In the genomic region with DNA sequence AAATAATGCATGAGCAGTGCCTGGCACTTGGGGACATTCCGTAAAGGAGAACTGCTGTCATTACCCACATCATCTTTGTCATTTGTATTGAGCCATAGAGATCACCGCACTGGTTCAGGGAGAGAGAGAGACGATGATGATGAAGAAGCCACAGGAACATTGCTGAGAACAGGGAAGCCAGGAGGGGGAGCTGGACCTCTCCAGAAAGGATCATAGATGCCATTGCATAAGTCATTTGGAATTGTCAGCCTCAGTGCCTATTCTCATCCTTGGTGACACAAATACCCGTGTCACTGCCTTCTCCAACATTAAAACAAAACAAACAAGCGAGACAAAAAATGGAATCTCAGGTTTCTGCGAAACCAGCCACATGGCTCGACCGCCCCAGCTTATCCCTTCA, we compare ENCODE assay signal across 12 mouse cellular contexts. TPM values are rescaled to one million over a fixed set of nuclear protein-coding genes. Genes with fewer than 3 reads are reported as not detected.
DNase-seq lines count a peak whose midpoint lies in the region; ATAC-seq and TF ChIP-seq lines count a peak whose summit lies in the region.
"Had no signal": no experiment of that assay in that cellular context is flagged by ENCODE, and none has a peak within 500 bp of the region (broad histone marks: within the 10 kb centered on the region; RNA-seq: fewer than 3 reads in every experiment).

No protein-coding gene starts in this region.

- H3K27me3 ChIP-seq in intestine, embryonic 15.5 days (replicated peaks) = no peaks in the 10 kb centered on the region
- H3K27me3 ChIP-seq: liver, embryonic 15.5 days had no signal

- H3K27ac ChIP-seq in layer of hippocampus, adult 2 months = 0 out of 2 replicates have a peak overlapping the region, but pooled peaks have one; percentile 7
- H3K27ac ChIP-seq in intestine, embryonic 15.5 days = no peak overlapping the region
- H3K27ac ChIP-seq: embryonic facial prominence, embryonic 10.5 days; liver, embryonic 15.5 days had no signal

- 83% methylated on average over 8 of the region's 8 CpGs for WGBS in intestine, embryonic 15.5 days

- TF ChIP-seq POLR2A in brain, embryonic 14.5 days (IDR thresholded peaks at IDR 0.05; ENCODE audit: borderline replicate concordance, extremely low read depth, insufficient read depth, insufficient read length, poor library complexity, severe bottlenecking) = no peak

- DNase-seq in frontal cortex, adult 2 months (ENCODE audit: extremely low spot score in 1 of 2, low spot score in 1 of 2) = no peak
- DNase-seq in layer of hippocampus, adult 2 months (ENCODE audit: low spot score in 2 of 2) = peak in 1 of 2 experiments; percentile 37
- DNase-seq in layer of hippocampus, adult 11-12 months (ENCODE audit: low spot score) = no peak
- DNase-seq in brain, embryonic 14.5 days (ENCODE audit: low read depth) = no peak
- DNase-seq in lung, postnatal 10 days = peak; percentile 53
- no peak for DNase-seq in thymus, postnatal 10 days (ENCODE audit: low spot score in 2 of 2)
- DNase-seq: B cell, adult 2 months; right cerebral cortex, adult 18-20 months had no signal

- no peak overlapping the region for H3K4me3 ChIP-seq in layer of hippocampus, adult 2 months
- no peak overlapping the region for H3K4me3 ChIP-seq in intestine, embryonic 15.5 days (replicated peaks)
- H3K4me3 ChIP-seq: embryonic facial prominence, embryonic 10.5 days; liver, embryonic 15.5 days had no signal

- no peak overlapping the region for H3K4me2 ChIP-seq in intestine, embryonic 15.5 days (replicated peaks)
- H3K4me2 ChIP-seq: liver, embryonic 15.5 days had no signal

- ATAC-seq in frontal cortex, adult (ENCODE audit: low TSS enrichment) = peak; percentile 64; the same call in 1 of the 2 replicates
- no peak for ATAC-seq in intestine, embryonic 15.5 days

- H3K9me3 ChIP-seq in intestine, embryonic 15.5 days = no peaks in the 10 kb centered on the region
- H3K9me3 ChIP-seq: embryonic facial prominence, embryonic 10.5 days; liver, embryonic 15.5 days had no signal

- peak; percentile 72 for TF ChIP-seq CTCF in layer of hippocampus, adult 2 months (conservative IDR thresholded peaks at IDR 0.05)
- TF ChIP-seq CTCF in brain, embryonic 14.5 days (IDR thresholded peaks at IDR 0.05; ENCODE audit: borderline replicate concordance, extremely low read depth, insufficient read depth, insufficient read length) = peak; percentile 4; the same call in 1 of the 2 replicates

- no peaks in the 10 kb centered on the region for H3K36me3 ChIP-seq in intestine, embryonic 15.5 days
- H3K36me3 ChIP-seq: embryonic facial prominence, embryonic 10.5 days; liver, embryonic 15.5 days had no signal

- H3K4me1 ChIP-seq in intestine, embryonic 15.5 days (replicated peaks) = no peaks in the 10 kb centered on the region
- H3K4me1 ChIP-seq: liver, embryonic 15.5 days had no signal

- H3K9ac ChIP-seq in intestine, embryonic 15.5 days = no peak overlapping the region
- H3K9ac ChIP-seq: liver, embryonic 15.5 days had no signal

RNA-seq across cellular contexts. Expression of gene Pcnx, which starts 23.7 kb away (rescaled TPM):
- polyA plus RNA-seq in frontal cortex, adult 2 months (2012; rRNA removed) = 36.9 and 40.1 TPM in 2 replicates
- 100 to 1,000 TPM; 110 to 112 TPM for total RNA-seq in layer of hippocampus, adult 2 months (2021)
- 34.2 and 46.3 TPM in 2 replicates for polyA plus RNA-seq in brain, embryonic 14.5 days (2012; rRNA removed)
- polyA plus RNA-seq in intestine, embryonic 15.5 days (2015; fragmentation: Nextera tagmentation; extraction: Ambion mirVana) = 6.8 and 11.6 TPM in 2 replicates

RNA-seq across cellular contexts. Expression of gene Map3k9, which starts 55.2 kb away (rescaled TPM):
- 10.7 and 14.2 TPM in 2 replicates for polyA plus RNA-seq in frontal cortex, adult 2 months (2012; rRNA removed)
- 10 to 100 TPM; 32.0 TPM for total RNA-seq in layer of hippocampus, adult 2 months (2021)
- polyA plus RNA-seq in brain, embryonic 14.5 days (2012; rRNA removed) = 10.0 and 24.6 TPM in 2 replicates
- 2.4 TPM in 2 replicates for polyA plus RNA-seq in intestine, embryonic 15.5 days (2015; fragmentation: Nextera tagmentation; extraction: Ambion mirVana)
